Mouse (Mus musculus) heart, postnatal 0 days (tissue): ENCODE measurements at regions not wholly inside any gene's neighbourhood (a gene's known extent, or its start where the extent isn't known, plus 50 kb on each side); places are given as distances from the start of the nearest gene placed in this dataset.

ENCODE experiments used
- ATAC-seq: fragments of 200-750 bp; cut with Nextera tagmentation; 2 replicates; pipeline ENCODE4 v1.8.0; 2017; ENCODE audit warnings: low read depth, moderate number of reproducible peaks, moderate library complexity; ENCODE audit not compliant: insufficient read depth
- DNase-seq: peaks from one replicate; pipeline ENCODE4 v3.0.0-alpha.2; 2016; ENCODE audit warnings: low spot score
- H3K27ac ChIP-seq: fragments of 300-500 bp; sonication (generic); 2 replicates; pipeline ENCODE4 v1.5.1; 2014; ENCODE audit warnings: low read depth, mild to moderate bottlenecking
- H3K27me3 ChIP-seq: fragments of 300-500 bp; sonication (generic); 2 replicates; pipeline ENCODE4 v1.6.1; 2014; ENCODE audit warnings: low read length, mixed read lengths; ENCODE audit not compliant: control insufficient read depth, insufficient read depth
- H3K36me3 ChIP-seq: fragments of 300-500 bp; sonication (generic); replicated peaks from 2 replicates; pipeline ENCODE4 v1.6.1; 2014; ENCODE audit warnings: low read length, mixed read lengths; ENCODE audit not compliant: control insufficient read depth, insufficient read depth
- H3K4me1 ChIP-seq: fragments of 300-500 bp; sonication (generic); 2 replicates; pipeline ENCODE4 v1.6.1; 2014; ENCODE audit warnings: antibody characterized with exemption; ENCODE audit not compliant: control insufficient read depth, insufficient read depth
- H3K4me2 ChIP-seq: fragments of 300-500 bp; sonication (generic); 2 replicates; pipeline ENCODE4 v1.6.1; 2014; ENCODE audit warnings: low read depth, mild to moderate bottlenecking, low read length, moderate library complexity
- H3K4me3 ChIP-seq: fragments of 300-500 bp; sonication (generic); 2 replicates; pipeline ENCODE4 v1.5.1; 2014; ENCODE audit warnings: low read depth, low read length
- H3K9ac ChIP-seq: fragments of 300-500 bp; sonication (generic); replicated peaks from 2 replicates; pipeline ENCODE4 v1.6.1; 2014; ENCODE audit warnings: low read depth, low read length, mixed read lengths
- H3K9me3 ChIP-seq: fragments of 300-500 bp; sonication (generic); replicated peaks from 2 replicates; pipeline ENCODE4 v1.6.1; 2016; ENCODE audit warnings: low read length; ENCODE audit not compliant: control insufficient read depth
- CTCF ChIP-seq: IDR thresholded peaks from 2 replicates; pipeline ENCODE4 v1.5.1; 2016; ENCODE audit warnings: antibody characterized with exemption, control low read depth, low read depth
- EP300 ChIP-seq: IDR thresholded peaks from 2 replicates; pipeline ENCODE4 v1.6.1; 2016; ENCODE audit warnings: antibody characterized with exemption, low read depth
- WGBS: fragments of 180-500 bp; shearing (Covaris S2); extraction: QIAGEN DNeasy Blood & Tissue Kit; methylation state at CpG from one replicate; pipeline ENCODE4 v1.1.7; 2014; 5-methylcytosine and 5-hydroxymethylcytosine counted together

DNA sequence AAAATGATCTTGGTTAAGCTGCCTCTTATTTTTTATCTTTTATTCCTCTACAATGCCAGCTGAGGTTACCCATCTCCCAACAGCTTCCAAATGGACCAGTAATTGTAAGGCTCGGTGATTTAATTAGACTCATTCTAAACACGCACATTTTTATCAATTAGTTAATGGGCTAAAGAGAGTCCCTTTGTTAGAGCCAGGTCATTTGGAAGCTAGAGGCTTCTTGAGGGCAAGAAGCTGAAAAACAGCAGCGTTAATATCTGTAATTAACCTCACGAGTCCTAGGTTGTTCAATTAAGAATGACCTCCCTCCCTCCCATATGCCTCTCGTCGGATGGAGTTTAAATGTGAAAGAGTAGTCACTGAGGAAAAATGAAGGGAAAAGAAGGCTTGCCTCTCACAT, 66.5 kb downstream of the Otx2 start:
- H3K27me3 ChIP-seq: no peaks in the 10 kb centered on the region
- H3K4me3 ChIP-seq: no peak overlapping the region
- no peaks in the 10 kb centered on the region for H3K36me3 ChIP-seq
- no peak for DNase-seq
- 77% methylated on average over 6 of the region's 6 CpGs for WGBS
- H3K9me3 ChIP-seq: no peaks in the 10 kb centered on the region
- TF ChIP-seq CTCF (no peak), EP300 (no peak)
- H3K9ac ChIP-seq: no peak overlapping the region
- H3K4me1 ChIP-seq: no peaks in the 10 kb centered on the region
- no peak overlapping the region for H3K27ac ChIP-seq
- H3K4me2 ChIP-seq: no peak overlapping the region
- no peak for ATAC-seq

- Histone ChIP-seq H3K9ac (no peak overlapping the region), H3K4me2 (no peak overlapping the region), H3K36me3 (no peaks in the 10 kb centered on the region), H3K27me3 (no peaks in the 10 kb centered on the region), H3K4me3 (no peak overlapping the region), H3K4me1 (no peaks in the 10 kb centered on the region), H3K27ac (no peak overlapping the region), H3K9me3 (no peaks in the 10 kb centered on the region)
- WGBS: 76% methylated on average over 6 of the region's 6 CpGs
- DNase-seq: no peak
- no peak for ATAC-seq
- TF ChIP-seq EP300 (no peak), CTCF (no peak)
Measured at GRCm38 (mm10) chr14:48603490-48603889, 70.1 kb downstream of the Otx2 start.

DNA sequence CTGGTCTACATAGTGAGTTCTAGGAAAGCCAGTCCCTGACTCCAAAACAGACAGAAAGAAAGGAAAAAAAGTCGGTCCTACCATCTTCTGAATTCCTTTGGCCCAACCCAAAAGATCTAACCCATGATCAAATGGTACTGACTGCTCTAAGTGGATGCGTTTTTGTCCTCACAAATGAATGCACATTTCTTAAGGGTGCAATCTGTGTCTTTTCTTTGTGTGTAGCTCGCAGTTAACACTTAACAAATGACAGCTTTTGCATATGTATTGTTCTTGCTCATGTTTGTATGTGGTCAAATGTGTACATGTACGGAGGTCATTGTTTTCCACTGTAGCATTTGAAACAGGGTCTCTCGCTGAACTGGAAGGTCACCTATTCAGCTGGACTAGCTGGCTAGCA, 79.3 kb downstream of the Otx2 start:
- Histone ChIP-seq H3K36me3 (no peaks in the 10 kb centered on the region), H3K4me2 (no peak overlapping the region), H3K27me3 (no peaks in the 10 kb centered on the region), H3K4me1 (no peaks in the 10 kb centered on the region), H3K9me3 (no peaks in the 10 kb centered on the region), H3K27ac (no peak overlapping the region), H3K9ac (no peak overlapping the region), H3K4me3 (no peak overlapping the region)
- WGBS: 86% methylated on average over 5 of the region's 5 CpGs
- ATAC-seq: no peak
- no peak for TF ChIP-seq CTCF
- TF ChIP-seq EP300: no peak
- no peak for DNase-seq

DNA sequence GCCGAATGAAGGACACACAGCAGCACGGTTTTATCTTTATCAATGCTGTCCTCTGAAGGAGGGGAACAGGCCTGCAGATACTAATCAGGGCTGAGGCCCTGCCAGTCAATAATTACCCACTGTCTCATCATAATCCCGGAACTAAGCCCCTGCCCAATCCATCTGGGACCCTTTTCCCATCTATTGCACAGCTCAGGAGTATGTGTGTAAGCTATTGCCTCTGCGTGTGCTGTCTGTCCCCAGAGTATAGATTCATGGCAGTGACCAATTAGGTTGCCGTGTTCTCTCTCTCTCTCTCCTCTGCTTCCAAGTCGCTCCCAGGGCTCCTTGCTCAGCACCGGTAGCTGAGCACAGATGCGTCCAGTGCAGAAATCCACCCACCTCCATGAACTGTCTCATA, 80.3 kb downstream of the Otx2 start:
- WGBS: 75% methylated on average over 8 of the region's 8 CpGs
- no peak for DNase-seq
- ATAC-seq: no peak
- TF ChIP-seq EP300 (no peak), CTCF (no peak)
- no peak overlapping the region for H3K4me2 ChIP-seq
- no peaks in the 10 kb centered on the region for H3K27me3 ChIP-seq
- no peaks in the 10 kb centered on the region for H3K4me1 ChIP-seq
- no peaks in the 10 kb centered on the region for H3K9me3 ChIP-seq
- no peak overlapping the region for H3K4me3 ChIP-seq
- no peak overlapping the region for H3K27ac ChIP-seq
- H3K36me3 ChIP-seq: no peaks in the 10 kb centered on the region
- H3K9ac ChIP-seq: no peak overlapping the region

DNA sequence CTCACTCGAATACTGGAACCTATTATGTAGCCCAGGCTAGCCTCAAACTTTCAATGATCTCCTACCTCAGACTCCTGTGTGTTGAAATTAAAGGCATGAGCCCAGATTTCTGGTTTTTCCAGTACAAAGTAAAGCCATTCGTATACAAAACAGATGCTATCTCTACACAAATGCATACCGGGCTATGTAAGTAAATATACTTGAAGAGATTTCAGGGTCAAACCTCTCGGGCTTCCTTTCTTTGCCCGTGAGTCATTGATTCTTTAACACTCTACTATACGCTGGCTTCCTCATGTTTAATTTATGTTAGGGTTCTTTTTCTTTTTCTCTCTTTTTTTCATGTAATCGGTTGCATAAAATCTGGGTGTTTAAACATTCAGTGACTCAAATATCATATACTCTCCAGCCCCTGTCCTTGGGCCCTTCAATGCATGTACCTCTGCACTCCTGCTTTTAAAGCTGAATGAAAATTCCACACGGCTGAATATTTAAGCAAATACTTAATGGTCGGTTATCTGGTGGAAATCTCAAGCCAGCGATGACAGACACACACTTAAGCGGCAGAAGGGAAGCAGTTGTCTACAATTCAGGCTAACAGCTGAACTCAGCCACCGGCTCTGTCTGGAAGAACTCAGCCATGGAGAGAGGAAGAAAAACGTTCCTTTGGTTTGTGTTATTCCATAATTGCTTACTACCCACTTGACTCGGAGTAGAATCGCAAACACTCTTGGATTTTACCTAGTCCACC, 82.0 kb downstream of the Otx2 start:
- Histone ChIP-seq H3K4me1 (no peaks in the 10 kb centered on the region), H3K4me3 (no peak overlapping the region), H3K9me3 (no peaks in the 10 kb centered on the region), H3K36me3 (no peaks in the 10 kb centered on the region), H3K27me3 (no peaks in the 10 kb centered on the region), H3K9ac (no peak overlapping the region), H3K4me2 (no peak overlapping the region), H3K27ac (no peak overlapping the region)
- no peak for DNase-seq
- WGBS: 63% methylated on average over 15 of the region's 15 CpGs
- no peak for TF ChIP-seq EP300
- no peak for TF ChIP-seq CTCF
- ATAC-seq: no peak

- Histone ChIP-seq H3K9me3 (no peaks in the 10 kb centered on the region), H3K27me3 (no peaks in the 10 kb centered on the region), H3K4me3 (peak overlapping the region; percentile 39), H3K4me2 (peak overlapping the region; percentile 65), H3K4me1 (no peaks in the 10 kb centered on the region), H3K9ac (peak overlapping the region; percentile 20), H3K27ac (no peak overlapping the region), H3K36me3 (no peaks in the 10 kb centered on the region)
- WGBS: 22% methylated on average over 14 of the region's 14 CpGs
- TF ChIP-seq CTCF (no peak), EP300 (no peak)
- ATAC-seq (peak; percentile 30; the same call in 1 of the 2 replicates), DNase-seq (peak; percentile 30)
Measured at GRCm38 (mm10) chr14:48590426-48590825, 83.2 kb downstream of the Otx2 start.
